18 mouse cellular contexts compared by ENCODE assay signal in the genomic region with DNA sequence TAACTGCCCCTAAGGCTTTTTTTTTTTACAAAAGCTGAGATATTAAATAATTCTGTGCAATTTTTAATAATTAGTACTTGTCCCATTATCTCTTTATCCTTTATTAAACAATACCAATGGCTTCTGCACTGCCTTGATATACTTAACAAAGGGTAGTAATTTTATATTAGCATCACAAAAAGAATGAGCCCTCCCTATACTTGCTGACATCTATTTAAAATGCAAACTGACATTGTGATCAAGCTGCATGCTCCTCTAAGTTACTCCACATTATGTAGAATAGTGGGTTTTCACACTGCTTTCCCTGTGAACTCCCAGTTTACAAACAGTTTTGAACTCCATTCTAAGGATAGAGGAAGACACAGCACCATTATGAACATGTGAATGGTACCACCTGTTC.
"Had no signal": no experiment of that assay in that cellular context is flagged by ENCODE, and none has a peak within 500 bp of the region (broad histone marks: within the 10 kb centered on the region; RNA-seq: fewer than 3 reads in every experiment).

No protein-coding gene starts in this region.

- H3K27me3 ChIP-seq: midbrain, embryonic 13.5 days; midbrain, embryonic 15.5 days; neural tube, embryonic 13.5 days; neural tube, embryonic 15.5 days had no signal

- H3K4me1 ChIP-seq: midbrain, embryonic 15.5 days; neural tube, embryonic 13.5 days; neural tube, embryonic 15.5 days had no signal

- H3K27ac ChIP-seq: midbrain, embryonic 10.5 days; midbrain, embryonic 13.5 days; midbrain, embryonic 15.5 days; neural tube, embryonic 13.5 days; neural tube, embryonic 15.5 days had no signal

- DNase-seq: lung, adult 18-20 months; lung, embryonic 14.5 days; lung, postnatal 10 days; lung, postnatal 4 days; retina, postnatal 1 day; right cerebral cortex, adult 18-20 months; right cerebral cortex, postnatal 25 days; right cerebral cortex, postnatal 4 days; spleen, adult 18-20 months; thymus, adult 18-20 months; thymus, postnatal 14 days; thymus, postnatal 36 days had no signal

- H3K4me3 ChIP-seq: midbrain, embryonic 10.5 days; midbrain, embryonic 13.5 days; midbrain, embryonic 15.5 days; myocyte; neural tube, embryonic 13.5 days; neural tube, embryonic 15.5 days had no signal

- H3K4me2 ChIP-seq: lung, embryonic 14.5 days; midbrain, embryonic 13.5 days; midbrain, embryonic 15.5 days; neural tube, embryonic 13.5 days; neural tube, embryonic 15.5 days had no signal

- H3K36me3 ChIP-seq: midbrain, embryonic 10.5 days; midbrain, embryonic 13.5 days; midbrain, embryonic 15.5 days; neural tube, embryonic 13.5 days; neural tube, embryonic 15.5 days had no signal

- H3K9ac ChIP-seq: lung, embryonic 14.5 days; midbrain, embryonic 13.5 days; midbrain, embryonic 15.5 days; neural tube, embryonic 13.5 days; neural tube, embryonic 15.5 days had no signal

- ATAC-seq: midbrain, embryonic 13.5 days; midbrain, embryonic 15.5 days had no signal

- H3K9me3 ChIP-seq: midbrain, embryonic 10.5 days; midbrain, embryonic 13.5 days; midbrain, embryonic 15.5 days; neural tube, embryonic 13.5 days; neural tube, embryonic 15.5 days had no signal
